Mouse (Mus musculus): ENCODE measurements around the gene Gcsam.
A peak's percentile ranks its signal among the peaks of the same experiment; 100 is the strongest.

The Gcsam gene

DNA sequence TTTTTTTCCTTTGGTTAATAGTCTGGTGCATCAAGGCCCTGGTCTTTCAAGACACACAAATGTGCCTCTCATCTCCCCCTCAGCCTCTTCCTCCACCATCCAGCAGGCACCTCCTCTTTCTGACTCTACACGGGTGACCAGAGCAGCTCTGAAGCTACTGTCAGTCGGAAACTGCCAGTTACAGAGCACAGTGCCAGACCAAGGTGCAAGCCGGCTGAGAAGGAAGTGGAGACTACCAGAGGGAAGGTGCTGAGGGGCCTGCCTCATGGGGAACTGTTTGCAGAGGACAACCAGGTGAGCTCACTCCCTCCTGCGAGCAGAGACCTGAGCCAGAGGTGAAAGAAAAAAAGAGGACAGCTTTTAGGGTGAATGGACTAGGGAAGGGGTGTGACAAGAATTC is at the start of gene Gcsam:
TSS of gene Gcsam (plus strand) at position 114 of the 400 bp plus-strand sequence.
- no peak for DNase-seq (ENCODE audit: low spot score)

DNA sequence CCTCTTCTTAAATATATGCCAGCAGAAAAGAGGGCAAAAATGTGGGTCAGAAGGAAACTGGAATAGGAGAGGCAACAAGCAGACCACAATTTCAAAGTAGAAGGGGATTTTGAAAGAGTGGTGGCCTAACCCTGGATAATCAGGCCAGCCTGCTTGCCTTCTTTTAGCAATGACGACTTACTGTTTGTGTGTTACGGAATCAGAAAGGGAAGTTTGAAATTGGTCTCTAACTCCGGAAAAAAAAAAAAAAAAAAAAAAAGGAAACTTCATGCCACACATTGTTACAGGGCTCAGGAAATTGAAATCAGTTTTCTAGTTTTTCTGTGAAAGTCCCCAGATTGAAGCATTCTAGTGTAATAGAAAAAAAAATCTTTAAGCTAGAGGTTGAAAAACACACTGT is 48.4 kb upstream of the Gcsam start:
- no peak for DNase-seq (ENCODE audit: low spot score)

DNA sequence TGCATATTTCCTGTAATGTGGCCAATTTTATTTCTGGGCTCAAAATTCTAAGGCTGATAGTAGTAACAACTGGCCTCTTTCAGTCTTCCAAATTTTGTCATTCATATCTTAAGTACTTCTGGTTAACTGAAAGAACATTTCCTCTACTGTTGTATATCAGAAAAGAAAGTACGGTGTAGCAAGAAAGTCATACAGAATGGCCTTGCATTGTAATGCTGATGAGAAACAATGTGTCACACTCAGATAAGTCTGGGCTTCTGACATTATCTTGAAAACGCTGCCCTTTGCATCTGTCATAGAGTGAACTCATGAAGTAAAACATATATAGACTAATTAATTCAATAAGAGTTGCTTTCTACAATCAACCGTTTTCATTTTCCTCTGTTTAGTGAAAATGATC is 37.9 kb upstream of the Gcsam start:
- DNase-seq (ENCODE audit: low spot score), result no peak

DNA sequence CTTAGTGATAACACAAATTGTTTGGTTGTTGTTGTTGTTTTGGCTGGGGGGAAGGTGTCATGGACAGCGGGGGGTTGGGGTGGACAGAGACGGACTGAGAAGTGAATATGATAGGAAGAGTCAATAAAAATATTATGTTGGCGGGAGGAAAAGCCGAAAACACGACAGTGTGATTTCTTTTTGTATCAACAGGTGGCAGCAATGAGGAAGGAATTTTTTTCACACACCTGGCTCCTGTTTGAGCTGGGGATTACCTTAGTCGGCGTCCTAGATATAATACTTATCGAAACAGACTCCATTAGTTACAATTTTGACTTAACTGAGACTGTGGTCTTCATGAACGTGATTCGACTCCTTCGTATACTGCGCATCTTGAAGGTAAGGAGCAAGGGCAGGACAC is 30.3 kb upstream of the Gcsam start:
- no peak for DNase-seq (ENCODE audit: low spot score)

DNA sequence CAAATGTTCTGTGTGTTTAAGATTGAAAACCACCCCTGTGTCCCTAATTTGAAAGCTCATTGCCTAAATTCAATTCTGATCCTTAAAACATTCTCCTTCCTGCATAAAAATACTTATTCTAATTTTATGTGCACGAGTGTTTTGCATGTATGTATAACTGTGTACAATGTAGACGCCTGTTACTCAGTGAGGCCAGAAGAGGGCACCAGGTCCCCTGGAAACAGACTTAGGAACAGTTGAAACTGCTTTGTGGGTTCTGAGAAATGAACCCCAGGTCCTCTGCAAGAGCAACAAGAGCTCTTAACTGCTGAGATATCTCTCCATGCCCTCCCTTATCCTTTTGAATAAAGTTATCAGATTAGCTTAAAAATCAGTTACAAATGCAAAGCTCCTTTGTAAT is 27.7 kb upstream of the Gcsam start:
- peak; percentile 28 for DNase-seq (ENCODE audit: low spot score)

DNA sequence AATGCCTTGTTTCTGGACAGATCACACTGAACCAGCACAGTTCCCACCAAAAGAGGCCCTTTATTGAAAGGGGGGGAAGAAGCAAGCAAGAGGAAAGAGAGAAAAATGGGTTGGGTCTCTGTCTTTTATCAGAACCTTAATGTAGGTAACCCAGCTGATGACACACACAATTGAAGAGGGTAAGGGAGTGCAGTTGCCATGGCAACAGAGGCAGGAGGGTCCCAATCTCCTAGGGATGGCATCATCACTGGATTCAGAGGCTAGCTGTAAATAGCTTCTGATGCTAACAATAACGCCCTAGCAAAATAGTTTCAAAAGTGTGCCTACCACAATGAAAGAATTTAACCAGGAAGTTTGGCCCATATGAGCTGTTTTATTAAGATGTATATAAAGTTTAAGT is 16.5 kb upstream of the Gcsam start:
- no peak for DNase-seq (ENCODE audit: low spot score)

DNA sequence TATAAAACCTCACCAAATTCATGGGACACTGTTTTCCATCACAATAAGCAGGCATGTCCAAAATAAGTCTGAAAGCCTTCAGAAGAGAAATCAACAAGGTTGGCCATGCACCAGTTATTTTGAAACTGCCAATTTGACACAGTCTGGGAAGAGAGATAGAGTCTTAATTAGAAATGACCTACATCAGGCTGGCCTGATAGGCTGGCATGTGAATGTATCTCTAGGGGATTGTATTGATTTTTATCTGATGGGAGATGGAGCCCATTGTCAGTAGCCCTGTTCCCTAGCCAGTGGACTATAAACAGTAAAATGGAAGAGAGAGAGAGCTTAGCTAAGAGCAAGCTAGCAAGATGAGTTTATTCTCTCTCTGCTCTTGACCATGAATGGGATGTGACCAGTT is 14.7 kb upstream of the Gcsam start:
- no peak for DNase-seq (ENCODE audit: low spot score)

DNA sequence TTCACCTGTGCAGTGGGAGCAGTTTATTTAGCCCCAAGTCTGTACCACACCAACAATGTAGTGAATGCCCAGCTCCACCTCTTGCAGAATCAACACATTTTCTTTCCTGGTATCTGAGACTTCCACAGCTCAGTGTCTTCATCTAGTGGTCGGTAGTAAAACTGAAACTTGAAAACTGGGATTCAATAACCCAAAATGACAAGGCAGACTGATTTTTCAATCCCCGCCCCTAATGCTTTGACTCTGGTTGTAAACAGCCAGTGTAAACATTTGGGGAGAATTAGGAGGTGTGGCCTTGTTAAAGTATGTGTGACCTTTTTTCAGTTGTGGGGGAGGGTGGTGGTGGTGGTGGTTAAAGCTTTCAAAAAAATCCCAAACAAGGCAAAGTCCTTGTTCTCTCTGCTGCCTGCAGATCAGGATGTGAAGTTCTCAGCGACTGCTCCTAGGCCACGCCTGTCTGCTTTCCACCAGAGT is 1.7 kb upstream of the Gcsam start:
- DNase-seq (ENCODE audit: low spot score), result peak; percentile 21

DNA sequence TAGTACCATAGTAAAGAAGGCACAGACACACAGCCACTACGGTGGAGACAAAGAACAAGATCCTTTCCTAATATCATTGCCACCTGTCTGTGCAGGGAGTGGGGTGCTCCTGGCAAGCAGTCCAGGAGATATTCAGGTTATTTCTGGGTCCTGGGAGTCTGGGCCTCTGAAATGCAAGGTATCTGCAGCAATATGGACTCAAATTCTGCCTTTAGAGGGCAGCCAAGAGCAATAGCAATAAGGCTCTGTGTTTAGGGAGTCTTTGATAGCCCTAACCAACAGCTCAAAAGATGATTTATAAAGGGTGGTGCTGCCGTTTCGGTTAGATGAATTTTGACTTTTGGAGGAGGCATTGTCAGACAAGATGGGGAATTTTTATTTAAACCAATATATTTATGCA is 880 bp upstream of the Gcsam start:
- peak; percentile 46 for DNase-seq (ENCODE audit: low spot score)

DNA sequence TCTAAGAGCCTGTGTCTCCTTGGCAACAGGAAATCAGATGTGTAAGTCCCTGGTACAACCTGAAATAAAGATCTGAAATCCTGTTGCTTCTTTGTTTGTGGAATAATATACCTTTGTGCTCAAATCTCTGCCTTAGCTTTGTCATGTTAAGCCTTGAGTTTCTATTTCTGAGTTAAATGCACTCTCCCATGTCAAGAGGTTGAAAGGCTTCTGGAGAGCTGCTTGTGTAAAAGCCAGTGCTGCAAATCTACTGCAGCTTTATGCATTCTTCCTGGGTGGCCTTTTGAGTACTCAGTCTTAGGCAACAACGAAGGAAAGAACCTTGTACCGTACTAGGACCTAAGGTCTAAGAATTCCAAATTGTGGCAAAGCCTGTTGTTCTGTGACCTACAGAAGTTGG is 3.1 kb downstream of the Gcsam start:
- no peak for DNase-seq (ENCODE audit: low spot score)

DNA sequence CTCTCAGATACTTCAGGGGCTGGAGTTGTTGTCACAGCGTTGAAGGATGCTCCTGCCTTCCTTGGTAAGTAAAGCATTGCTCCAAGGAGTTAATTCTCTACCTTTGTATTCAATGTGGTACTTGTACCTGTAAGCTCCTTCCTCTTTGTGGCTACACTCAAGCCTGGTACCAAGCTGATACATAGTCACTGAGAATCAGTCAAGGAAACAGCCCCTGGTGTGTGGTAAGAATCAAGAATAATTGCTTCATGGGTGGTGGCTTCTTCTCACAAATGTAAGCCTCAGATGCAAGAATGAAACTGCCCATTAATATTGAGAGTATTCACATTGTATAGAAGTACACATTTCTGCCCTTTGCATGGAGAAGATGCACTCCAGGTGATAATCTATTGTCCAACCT is 5.8 kb downstream of the Gcsam start:
- DNase-seq (ENCODE audit: low spot score), result no peak

DNA sequence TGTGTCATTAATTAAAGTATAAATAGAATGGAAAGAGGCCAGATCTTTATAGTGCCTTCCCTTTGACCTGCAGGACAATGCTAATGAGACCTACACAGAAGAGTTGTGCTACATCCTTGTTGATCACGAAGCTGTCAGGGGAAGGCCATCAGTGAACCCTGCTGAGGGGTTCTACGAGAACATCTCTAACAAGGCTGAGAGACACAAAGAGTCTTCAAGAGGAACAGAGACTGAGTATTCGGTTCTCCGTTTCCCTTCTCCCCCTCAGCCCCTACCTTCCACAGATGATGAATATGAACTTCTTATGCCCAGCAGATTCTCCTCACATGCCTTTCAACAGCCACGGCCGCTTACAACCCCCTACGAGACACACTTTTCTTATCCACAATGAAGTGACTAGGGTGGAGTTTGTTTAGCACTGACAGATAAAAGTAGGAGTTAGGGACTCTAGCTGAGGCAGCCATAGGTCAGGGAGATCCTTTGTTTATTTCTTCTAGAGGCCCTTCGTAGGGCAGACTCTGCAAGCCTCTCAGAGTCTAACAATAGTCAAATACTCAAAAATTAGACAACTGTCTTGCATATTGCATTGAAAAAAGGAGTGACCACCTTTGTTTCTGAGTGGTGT is 9.7 kb downstream of the Gcsam start:
- no peak for DNase-seq (ENCODE audit: low spot score)

DNA sequence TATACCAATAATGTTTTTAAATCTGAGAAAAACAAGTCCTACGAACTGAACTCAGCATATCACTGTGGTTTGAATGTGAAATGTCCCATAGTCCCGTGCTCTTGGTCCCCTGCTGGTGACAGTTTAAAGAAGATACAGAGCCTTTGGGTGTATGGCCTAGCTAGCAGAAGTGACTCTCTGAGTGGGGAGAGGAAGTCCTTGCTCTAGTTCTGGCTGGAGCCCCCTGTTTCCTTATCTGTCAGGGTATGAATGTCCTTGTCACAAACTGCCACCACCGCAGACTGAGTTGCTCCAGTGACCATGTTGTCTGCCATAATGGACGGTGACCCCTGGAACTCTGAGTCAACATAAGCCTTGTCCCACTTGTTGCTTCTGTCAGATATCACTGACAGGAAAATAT is 13.1 kb downstream of the Gcsam start:
- DNase-seq (ENCODE audit: low spot score), result no peak

DNA sequence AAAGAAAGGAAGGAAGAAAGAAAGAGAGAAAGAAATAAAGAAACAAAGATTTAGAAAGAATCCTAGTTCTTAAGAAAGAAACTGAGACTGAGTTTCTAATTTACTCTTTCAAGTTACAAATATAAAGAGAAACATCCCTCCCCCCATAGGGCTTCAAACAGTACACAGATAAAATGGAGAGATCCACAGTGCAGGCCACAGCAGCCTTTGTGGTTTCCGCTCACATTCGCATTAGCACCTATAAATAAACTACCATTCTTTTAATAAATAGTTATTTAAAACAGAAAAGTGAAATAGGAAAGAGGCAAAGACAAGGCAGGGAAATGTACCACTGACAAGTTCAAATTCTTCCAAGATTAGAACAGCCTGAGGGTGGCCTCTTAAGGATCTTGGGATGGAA is 14.6 kb downstream of the Gcsam start:
- DNase-seq (ENCODE audit: low spot score), result no peak

DNA sequence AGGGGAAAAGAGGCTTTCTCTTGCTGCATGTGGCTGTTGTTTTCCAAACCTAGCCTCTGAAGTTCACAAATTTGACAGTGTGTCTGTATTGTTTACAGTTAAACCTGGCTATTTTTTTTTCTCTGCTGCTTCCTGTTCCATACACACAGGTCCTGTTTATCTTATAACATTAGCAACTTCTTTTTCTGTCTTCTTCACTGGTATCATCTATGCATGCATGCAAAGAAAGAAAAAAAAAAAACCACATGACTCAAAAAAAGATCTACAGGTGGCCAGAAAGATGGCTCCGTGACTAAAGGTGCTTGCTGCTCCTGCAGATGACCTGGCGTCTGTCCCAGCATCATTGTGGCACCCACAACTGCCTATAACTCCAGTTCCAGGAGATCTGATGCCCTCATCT is 15.2 kb downstream of the Gcsam start:
- DNase-seq (ENCODE audit: low spot score), result no peak

DNA sequence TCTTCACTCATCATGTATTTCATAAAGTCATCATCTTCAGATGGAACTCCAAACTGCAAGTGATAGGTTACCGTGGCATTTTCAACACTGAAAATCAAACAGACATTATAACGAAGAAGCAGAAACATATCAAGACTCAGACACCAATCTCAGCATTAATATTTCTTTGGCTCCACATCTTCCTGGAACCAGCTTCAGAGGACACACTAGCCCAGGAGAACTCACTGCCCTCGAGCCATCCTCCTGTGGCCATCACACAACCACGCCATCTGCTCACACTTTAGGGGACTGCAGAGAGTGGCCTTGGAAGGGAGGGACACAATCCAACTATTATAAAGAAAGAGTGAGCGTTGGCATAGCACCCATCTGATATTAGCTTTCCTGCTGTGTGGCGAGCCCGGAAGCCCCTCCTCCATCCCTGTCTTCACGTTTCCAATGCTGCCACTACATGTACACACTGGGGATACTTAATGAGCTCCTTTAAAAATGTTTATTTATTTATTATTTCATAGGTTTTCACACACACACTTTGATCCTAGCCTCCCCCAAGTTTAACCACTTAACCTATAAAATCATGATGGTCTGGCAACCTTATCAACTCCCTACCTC is 19.4 kb downstream of the Gcsam start:
- no peak for DNase-seq (ENCODE audit: low spot score)

DNA sequence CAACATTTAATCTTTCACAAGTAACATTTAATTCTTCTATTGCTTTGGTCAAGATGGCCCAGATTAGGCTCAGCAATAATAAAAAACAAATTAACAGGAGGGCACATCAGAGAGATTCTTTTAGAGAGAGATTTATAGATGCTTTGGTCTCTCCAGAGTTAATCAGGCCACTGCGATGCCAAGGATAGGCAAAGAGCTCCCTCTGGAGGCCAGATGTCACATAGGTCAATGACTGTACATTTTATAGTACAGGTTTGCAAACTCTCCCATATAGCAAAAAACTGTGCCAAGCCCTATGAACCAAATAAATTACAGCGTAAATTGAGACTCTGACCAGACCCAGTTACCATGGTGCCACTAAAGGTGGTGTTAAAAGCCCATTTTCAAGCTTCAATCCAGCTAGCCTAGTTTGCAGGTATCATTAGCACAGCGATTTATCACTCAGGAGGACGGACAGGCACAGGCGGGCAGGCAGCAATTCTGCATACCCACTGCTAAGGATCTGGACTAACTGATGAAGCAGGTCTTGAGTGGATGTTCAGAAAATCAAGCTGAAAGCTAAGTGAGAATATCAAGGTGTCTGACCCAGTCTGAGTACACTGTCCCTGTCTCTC is 20.3 kb downstream of the Gcsam start:
- DNase-seq (ENCODE audit: low spot score), result peak; percentile 82

DNA sequence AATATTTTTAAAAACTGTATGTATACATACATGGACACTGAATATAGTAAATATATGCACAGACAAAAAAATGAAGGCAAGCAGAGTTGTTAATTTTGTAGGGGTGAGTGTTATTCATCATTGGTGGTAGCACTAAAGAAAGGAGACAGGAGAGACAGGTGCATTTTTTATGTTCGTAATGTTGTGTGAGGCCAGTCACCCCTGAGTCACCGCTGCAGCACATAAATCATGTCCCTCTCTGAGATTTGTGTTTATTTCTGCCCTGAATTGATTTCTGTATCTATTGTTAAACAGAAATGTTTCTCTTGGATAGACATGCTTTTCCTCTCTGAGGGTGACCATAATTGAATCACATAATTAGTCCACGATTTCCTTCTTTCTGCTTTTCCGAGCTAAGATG is 22.2 kb downstream of the Gcsam start:
- no peak for DNase-seq (ENCODE audit: low spot score)

DNA sequence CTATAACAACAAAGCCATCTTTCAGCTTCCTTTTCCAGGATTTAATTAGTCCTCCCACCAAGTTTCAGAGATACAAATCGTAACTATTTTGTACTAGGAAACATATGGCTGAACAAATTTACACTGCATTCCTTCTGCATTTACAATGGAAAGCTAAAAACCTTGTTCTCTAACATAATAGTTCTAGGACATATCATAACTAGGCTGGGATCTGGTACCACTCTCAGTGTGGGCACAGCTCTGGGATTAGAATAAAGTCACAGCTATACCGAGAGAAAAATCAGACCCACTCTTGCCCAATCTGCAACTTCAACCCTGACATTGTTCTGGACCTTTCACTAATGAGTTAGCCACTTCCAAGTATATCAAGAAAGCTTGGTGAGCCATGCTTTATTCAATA is 25.6 kb downstream of the Gcsam start:
- no peak for DNase-seq (ENCODE audit: low spot score)

DNA sequence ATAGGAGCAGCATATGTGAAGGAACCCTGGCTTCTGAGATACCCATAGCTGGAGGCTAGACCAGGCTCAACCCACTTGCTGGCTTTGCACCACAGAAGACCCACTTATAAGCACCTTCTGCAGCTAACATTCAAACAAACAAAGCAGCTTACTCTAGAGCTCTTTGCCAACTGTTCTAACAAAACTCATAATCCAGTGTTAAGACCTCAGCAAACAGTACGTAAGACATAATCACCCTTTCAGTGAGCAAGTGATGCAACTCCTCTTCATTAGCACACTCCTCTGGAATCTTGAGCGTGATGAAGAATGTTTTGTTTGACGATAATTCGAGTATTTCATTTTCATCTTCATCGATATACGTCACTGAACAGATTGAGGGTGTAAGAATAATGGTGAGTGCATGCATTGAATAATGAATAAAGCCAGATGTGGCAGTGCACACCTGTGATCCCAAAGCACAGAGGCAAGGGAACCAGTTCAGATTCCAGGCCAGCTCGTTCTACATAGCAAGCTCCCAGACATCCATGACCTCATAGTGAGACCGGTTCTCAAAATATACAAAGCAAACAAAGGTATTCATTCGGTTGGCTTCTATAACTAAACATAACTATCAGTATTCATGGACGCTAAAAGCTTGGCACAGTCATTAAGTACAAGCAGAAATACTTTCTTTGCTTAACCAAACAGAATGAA is 30.0 kb downstream of the Gcsam start:
- no peak for DNase-seq (ENCODE audit: low spot score)

DNA sequence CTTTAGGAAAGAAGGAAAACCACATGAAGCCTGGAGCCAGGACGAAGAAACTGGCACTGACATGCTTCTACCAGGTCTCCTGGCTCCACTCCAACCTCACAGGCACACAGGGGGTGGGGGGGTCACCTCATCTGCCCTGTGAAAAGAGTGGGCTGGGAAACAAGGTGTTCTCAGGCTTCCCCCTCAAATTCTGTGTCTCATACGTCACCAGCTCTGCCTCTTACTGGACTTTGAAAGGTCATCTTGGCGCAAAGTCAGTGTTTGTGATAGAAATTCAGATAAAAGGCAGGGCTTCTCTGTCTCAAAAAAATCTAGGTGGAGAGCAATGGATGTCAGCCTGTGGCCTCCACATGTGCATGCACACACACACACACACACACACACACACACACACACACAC is 31.1 kb downstream of the Gcsam start:
- no peak for DNase-seq (ENCODE audit: low spot score)

DNA sequence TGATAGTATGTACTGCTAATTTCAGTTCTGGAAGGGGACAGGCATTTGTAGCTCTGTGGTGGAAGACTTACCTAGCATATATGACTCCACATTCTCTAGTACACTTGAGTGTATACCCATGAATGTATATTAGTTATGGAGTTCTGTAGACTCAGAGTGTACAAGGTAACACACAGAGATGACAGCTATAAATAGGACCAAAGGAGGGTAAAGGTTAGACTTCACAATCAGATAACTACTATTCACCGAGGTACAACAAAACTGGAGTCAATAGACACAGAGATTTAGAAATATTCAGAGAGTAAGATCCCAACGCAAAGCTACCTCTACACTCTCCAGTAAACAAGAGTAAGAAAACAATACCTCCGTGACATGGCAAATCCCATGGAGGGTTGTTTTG is 33.8 kb downstream of the Gcsam start:
- DNase-seq (ENCODE audit: low spot score), result no peak

DNA sequence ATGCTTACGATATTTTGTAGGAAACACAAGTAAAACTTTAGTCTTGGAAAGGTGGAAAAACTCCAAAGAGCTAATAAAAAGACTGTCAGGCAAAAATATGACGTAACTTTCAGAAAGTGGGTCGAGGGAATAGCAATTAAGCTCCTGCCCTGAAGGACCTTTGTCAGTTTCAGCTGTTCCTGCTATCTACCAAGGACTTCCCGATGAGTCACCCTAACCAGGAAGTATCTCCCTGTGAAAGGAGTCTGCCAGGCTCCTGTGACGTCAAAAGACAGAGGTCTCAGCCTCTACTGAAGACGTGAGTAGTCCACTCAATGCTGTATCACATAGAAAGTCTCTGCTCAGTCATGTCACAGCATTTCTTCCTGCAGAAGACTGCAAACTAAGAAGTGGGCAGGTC is 34.2 kb downstream of the Gcsam start:
- no peak for DNase-seq (ENCODE audit: low spot score)

Data from embryo, embryonic 10.5 days (tissue).